Mouse (Mus musculus): ENCODE data around the gene Brd3os. TPM values are rescaled to one million over a fixed set of nuclear protein-coding genes. Genes with fewer than 3 reads are reported as not detected.

Gene Brd3os
- polyA plus RNA-seq, 1 experiment from 2014 or later = 5.5 TPM

DNA sequence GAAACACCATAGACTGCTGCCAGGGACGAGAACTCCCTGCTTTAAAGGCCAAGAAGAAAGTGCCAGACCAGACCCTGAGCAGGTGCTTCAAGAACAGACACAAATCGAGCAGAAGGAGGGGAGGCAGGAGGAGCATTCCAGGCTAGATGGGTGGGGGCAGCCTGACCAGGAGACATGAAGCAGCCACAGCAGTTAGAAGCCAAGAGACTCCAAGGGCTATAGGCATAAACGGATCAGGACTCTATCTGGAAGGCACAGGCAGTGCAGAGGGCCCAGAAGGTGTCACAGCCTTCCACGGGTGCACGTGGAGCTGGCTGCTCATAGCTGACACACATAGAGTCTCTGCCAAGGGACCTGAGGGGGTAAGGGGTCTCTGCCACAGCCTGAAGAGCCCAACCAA lies 18.0 kb downstream of the Brd3os start:
- H3K36me3 ChIP-seq (ENCODE audit: control insufficient read depth, insufficient read depth, low read length) = peaks cover 42% of the 10 kb centered on the region
- 0 out of 2 replicates have a peak, but pooled peaks cover 4% of the 10 kb centered on the region for H3K4me1 ChIP-seq (ENCODE audit: control insufficient read depth, insufficient read depth, low read length)
- H3K4me3 ChIP-seq (ENCODE audit: low read length) = no peak overlapping the region
- H3K9me3 ChIP-seq (ENCODE audit: control insufficient read depth, low read length) = no peaks in the 10 kb centered on the region
- no peak for ATAC-seq
- no peak overlapping the region for H3K9ac ChIP-seq (ENCODE audit: low read depth, low read length)
- no peak overlapping the region for H3K27ac ChIP-seq (ENCODE audit: low read length)
- H3K4me2 ChIP-seq (ENCODE audit: low read depth, low read length) = no peak overlapping the region
- no peaks in the 10 kb centered on the region for H3K27me3 ChIP-seq (replicated peaks; ENCODE audit: control insufficient read depth, insufficient read depth, low read length)
- WGBS = 83% methylated on average over 5 of the region's 5 CpGs

DNA sequence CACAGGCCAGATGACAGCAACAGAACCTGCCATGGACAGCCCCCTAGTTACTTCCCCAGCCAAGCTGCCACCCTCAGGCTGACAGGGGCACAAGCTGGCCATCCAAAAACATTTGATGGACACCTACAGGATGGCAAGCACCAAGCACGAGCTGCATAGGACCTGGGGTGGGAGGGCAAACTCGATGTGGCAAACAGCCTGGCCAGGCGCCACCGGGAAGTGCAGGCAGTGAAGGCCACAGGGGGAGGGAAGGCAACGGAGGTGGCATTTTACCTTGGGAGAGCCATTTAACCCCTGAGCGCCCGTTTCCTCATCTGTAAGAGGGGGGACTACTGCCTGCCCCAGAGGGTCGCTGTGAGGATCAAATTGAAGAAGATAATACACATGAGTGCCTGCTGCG lies 18.5 kb downstream of the Brd3os start:
- Histone ChIP-seq H3K27ac (ENCODE audit: low read length) (no peak overlapping the region), H3K4me2 (ENCODE audit: low read depth, low read length) (no peak overlapping the region), H3K36me3 (ENCODE audit: control insufficient read depth, insufficient read depth, low read length) (peaks cover 44% of the 10 kb centered on the region), H3K9ac (ENCODE audit: low read depth, low read length) (no peak overlapping the region), H3K4me3 (ENCODE audit: low read length) (no peak overlapping the region), H3K9me3 (ENCODE audit: control insufficient read depth, low read length) (no peaks in the 10 kb centered on the region), H3K4me1 (ENCODE audit: control insufficient read depth, insufficient read depth, low read length) (peaks cover 6% of the 10 kb centered on the region), H3K27me3 (replicated peaks; ENCODE audit: control insufficient read depth, insufficient read depth, low read length) (no peaks in the 10 kb centered on the region)
- no peak for ATAC-seq
- 65% methylated on average over 9 of the region's 9 CpGs for WGBS

DNA sequence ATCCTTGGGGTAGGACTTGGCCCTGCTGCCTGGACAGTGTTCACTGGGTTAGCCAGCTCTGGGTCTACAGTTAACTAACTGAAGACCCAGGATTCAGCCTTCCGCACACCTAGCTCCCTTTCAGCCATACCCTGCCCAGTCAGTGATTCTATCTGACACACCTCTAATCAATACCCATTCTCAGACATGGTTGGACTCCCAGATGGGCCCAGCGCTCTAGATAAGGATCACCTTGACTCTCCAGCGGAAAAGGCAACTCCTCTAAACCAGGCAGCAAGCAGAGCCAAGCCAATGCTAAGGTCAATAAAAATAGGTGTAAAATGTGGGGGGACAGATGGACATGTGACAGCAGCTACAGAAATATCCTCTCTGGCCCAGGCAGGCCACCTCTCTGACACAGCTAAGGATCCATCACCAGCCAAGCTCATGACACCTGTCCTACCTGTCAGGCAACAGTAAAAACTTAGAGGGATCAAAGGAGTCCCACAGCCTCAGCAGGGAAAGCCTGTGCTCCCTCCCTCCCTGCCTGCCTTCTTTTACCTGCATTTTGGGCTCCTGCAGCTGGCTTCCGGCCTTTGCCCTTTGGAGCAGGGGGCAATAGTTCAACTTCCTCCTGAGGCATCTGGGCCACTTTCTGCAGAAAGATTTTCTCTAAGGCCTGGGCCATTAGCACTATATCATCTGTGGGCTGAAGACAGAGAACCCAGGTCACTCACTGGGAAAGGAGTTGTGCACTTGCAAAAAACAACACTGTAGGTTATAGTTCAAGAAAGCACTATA lies 19.9 kb downstream of the Brd3os start:
- WGBS = 73% methylated on average over 4 of the region's 4 CpGs
- H3K27me3 ChIP-seq (replicated peaks; ENCODE audit: control insufficient read depth, insufficient read depth, low read length) = no peaks in the 10 kb centered on the region
- peak; percentile 27 for ATAC-seq
- H3K4me2 ChIP-seq (ENCODE audit: low read depth, low read length) = no peak overlapping the region
- H3K36me3 ChIP-seq (ENCODE audit: control insufficient read depth, insufficient read depth, low read length) = peaks cover 38% of the 10 kb centered on the region
- peaks cover 13% of the 10 kb centered on the region for H3K4me1 ChIP-seq (ENCODE audit: control insufficient read depth, insufficient read depth, low read length)
- no peak overlapping the region for H3K4me3 ChIP-seq (ENCODE audit: low read length)
- no peaks in the 10 kb centered on the region for H3K9me3 ChIP-seq (ENCODE audit: control insufficient read depth, low read length)
- no peak overlapping the region for H3K9ac ChIP-seq (ENCODE audit: low read depth, low read length)
- H3K27ac ChIP-seq (ENCODE audit: low read length) = peak overlapping the region; percentile 9; the same call in 1 of the 2 replicates

DNA sequence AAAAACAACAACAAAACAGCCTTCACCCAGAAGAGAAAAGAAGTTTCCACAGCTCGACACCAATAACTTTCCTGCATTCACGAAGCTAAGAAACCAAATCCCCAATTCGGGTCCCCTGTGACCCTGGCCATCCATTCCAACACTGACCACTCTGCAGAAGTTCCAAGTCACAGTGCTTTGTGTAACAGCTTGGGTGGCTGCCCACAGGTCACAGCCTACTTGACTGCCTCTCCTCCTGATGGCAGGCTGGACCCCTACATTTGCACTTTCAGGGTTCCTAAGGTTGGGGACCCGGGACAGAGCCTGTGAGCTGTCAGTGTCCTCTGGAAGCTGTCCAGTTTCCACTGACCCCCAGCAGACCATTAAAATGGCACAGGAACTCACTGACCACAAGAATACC lies 20.8 kb downstream of the Brd3os start:
- H3K9me3 ChIP-seq (ENCODE audit: control insufficient read depth, low read length) = no peaks in the 10 kb centered on the region
- WGBS = 91% methylated on average over 4 of the region's 4 CpGs
- no peak overlapping the region for H3K4me3 ChIP-seq (ENCODE audit: low read length)
- H3K36me3 ChIP-seq (ENCODE audit: control insufficient read depth, insufficient read depth, low read length) = peaks cover 34% of the 10 kb centered on the region
- no peak overlapping the region for H3K4me2 ChIP-seq (ENCODE audit: low read depth, low read length)
- no peak overlapping the region for H3K9ac ChIP-seq (ENCODE audit: low read depth, low read length)
- no peaks in the 10 kb centered on the region for H3K27me3 ChIP-seq (replicated peaks; ENCODE audit: control insufficient read depth, insufficient read depth, low read length)
- ATAC-seq = no peak
- H3K4me1 ChIP-seq (ENCODE audit: control insufficient read depth, insufficient read depth, low read length) = peaks cover 14% of the 10 kb centered on the region
- H3K27ac ChIP-seq (ENCODE audit: low read length) = no peak overlapping the region; the same call in 1 of the 2 replicates

DNA sequence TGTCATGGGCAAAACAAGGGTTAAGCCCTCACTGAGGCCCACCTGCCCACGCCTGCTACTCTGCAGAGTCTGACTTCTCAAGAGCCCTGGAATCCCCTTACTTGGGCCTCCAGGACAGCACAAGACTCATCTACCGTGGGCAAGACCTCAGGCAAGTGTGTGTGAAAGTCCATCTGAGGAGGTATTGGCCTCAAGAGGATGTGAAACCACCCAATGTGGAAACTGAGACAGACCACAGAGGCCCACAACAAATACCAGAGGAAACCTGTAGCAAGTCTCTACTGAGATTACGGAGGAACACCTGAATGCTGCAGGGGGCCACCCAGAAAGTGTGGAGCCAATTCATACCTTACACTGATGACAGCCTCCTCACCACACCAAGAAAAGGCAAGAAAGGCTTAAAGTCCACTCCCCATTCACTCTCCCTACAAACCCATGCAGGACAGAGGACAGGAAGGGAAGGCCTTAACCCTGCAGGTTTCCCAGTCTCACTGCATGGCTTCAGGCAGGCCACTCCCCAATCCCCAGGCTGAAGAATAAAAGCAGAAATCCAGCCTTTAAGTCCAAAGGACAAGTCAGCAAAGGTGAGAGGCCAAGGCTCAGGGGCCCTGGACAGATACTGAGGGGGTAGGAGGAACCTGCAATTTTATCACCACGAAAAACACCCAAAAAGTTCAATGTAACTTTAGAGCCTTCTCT lies 27.3 kb downstream of the Brd3os start:
- Histone ChIP-seq H3K9ac (ENCODE audit: low read depth, low read length) (peak overlapping the region; percentile 32; the same call in 1 of the 2 replicates), H3K27ac (ENCODE audit: low read length) (peak overlapping the region; percentile 77), H3K4me1 (ENCODE audit: control insufficient read depth, insufficient read depth, low read length) (peaks cover 70% of the 10 kb centered on the region)

DNA sequence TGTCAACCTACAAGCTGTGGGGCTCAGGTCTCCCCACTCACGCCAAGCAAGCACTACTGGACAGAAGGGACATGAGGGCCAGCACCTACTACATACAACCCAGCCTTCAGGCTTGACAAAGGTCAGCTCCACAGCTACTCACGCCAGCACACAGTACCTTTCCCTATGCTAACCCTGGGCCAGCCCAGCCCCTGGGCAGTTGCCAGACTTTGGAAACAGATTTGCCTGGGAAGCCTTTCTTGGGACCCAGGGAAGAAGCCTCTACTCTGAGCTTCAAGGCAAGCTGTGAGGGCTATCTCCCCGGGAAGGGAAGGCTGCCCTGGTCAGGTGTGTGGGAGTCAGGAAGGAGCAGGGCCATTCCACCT lies 27.8 kb downstream of the Brd3os start:
- Histone ChIP-seq H3K27ac (ENCODE audit: low read length) (peak overlapping the region; percentile 77), H3K36me3 (ENCODE audit: control insufficient read depth, insufficient read depth, low read length) (0 out of 2 replicates have a peak, but pooled peaks cover 3% of the 10 kb centered on the region), H3K27me3 (replicated peaks; ENCODE audit: control insufficient read depth, insufficient read depth, low read length) (no peaks in the 10 kb centered on the region), H3K4me1 (ENCODE audit: control insufficient read depth, insufficient read depth, low read length) (peaks cover 70% of the 10 kb centered on the region), H3K9me3 (ENCODE audit: control insufficient read depth, low read length) (no peaks in the 10 kb centered on the region), H3K9ac (ENCODE audit: low read depth, low read length) (peak overlapping the region; percentile 47), H3K4me3 (ENCODE audit: low read length) (no peak overlapping the region), H3K4me2 (ENCODE audit: low read depth, low read length) (peak overlapping the region; percentile 24; the same call in 1 of the 2 replicates)
- 55% methylated on average over 3 of the region's 3 CpGs for WGBS
- no peak for ATAC-seq

More for the DNA sequence above, 27.3 kb downstream of the Brd3os start:
- no peaks in the 10 kb centered on the region for H3K27me3 ChIP-seq (replicated peaks; ENCODE audit: control insufficient read depth, insufficient read depth, low read length)
- 0 out of 2 replicates have a peak, but pooled peaks cover 3% of the 10 kb centered on the region for H3K36me3 ChIP-seq (ENCODE audit: control insufficient read depth, insufficient read depth, low read length)
- H3K9me3 ChIP-seq (ENCODE audit: control insufficient read depth, low read length) = no peaks in the 10 kb centered on the region
- WGBS = 61% methylated on average over 4 of the region's 4 CpGs
- ATAC-seq = peak; percentile 54
- no peak overlapping the region for H3K4me3 ChIP-seq (ENCODE audit: low read length)
- 0 out of 2 replicates have a peak overlapping the region, but pooled peaks have one; percentile 24 for H3K4me2 ChIP-seq (ENCODE audit: low read depth, low read length)

DNA sequence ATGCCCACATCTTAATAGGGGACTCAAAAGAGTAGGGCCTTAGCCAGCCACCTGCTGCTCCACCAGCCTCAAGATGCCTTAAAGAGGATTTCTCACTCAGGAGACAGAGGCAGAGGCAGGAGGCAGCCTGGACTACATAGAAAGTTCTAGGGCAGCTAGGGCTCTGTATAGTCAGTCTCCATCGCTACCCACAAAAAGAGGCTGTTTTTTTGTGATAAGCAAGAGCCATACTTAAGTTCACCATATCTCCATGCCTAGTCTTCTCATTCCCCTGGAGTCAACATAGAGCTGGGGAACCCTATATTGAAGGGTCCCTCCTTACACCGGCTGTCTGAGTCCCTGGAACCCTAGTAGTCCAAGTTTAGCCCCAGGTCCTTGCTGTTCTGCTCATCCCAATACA lies 28.4 kb downstream of the Brd3os start:
- Histone ChIP-seq H3K36me3 (ENCODE audit: control insufficient read depth, insufficient read depth, low read length) (0 out of 2 replicates have a peak, but pooled peaks cover 2% of the 10 kb centered on the region), H3K27ac (ENCODE audit: low read length) (peak overlapping the region; percentile 77), H3K9me3 (ENCODE audit: control insufficient read depth, low read length) (no peaks in the 10 kb centered on the region), H3K27me3 (replicated peaks; ENCODE audit: control insufficient read depth, insufficient read depth, low read length) (no peaks in the 10 kb centered on the region), H3K9ac (ENCODE audit: low read depth, low read length) (peak overlapping the region; percentile 47; the same call in 1 of the 2 replicates), H3K4me2 (ENCODE audit: low read depth, low read length) (peak overlapping the region; percentile 24; the same call in 1 of the 2 replicates), H3K4me3 (ENCODE audit: low read length) (no peak overlapping the region), H3K4me1 (ENCODE audit: control insufficient read depth, insufficient read depth, low read length) (peaks cover 70% of the 10 kb centered on the region)
- no peak for ATAC-seq
- WGBS = 86% methylated on average over 2 of the region's 2 CpGs

DNA sequence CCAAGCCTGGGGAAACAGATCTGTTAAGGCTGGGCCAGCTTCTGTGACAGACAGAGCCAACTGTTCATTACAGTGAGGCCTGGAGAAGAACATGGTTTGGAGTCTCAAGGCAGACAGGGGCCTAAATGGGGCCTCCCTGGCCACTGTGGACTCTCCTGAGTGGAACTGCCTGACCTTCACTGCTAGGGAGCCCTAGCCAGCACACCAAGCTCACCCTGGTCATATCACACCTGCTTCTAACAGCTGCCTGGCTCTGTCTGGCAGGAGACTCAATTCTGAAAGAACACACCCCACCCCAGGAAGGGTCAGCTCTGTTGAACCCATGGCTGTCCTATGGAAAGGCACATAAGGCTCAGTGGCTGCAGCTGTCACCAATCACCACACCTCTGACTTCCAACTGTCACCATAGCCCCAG lies 29.1 kb downstream of the Brd3os start:
- Histone ChIP-seq H3K36me3 (ENCODE audit: control insufficient read depth, insufficient read depth, low read length) (no peaks in the 10 kb centered on the region), H3K4me1 (ENCODE audit: control insufficient read depth, insufficient read depth, low read length) (peaks cover 68% of the 10 kb centered on the region), H3K9ac (ENCODE audit: low read depth, low read length) (peak overlapping the region; percentile 36; the same call in 1 of the 2 replicates), H3K4me3 (ENCODE audit: low read length) (no peak overlapping the region), H3K4me2 (ENCODE audit: low read depth, low read length) (no peak overlapping the region), H3K27ac (ENCODE audit: low read length) (peak overlapping the region; percentile 77), H3K27me3 (replicated peaks; ENCODE audit: control insufficient read depth, insufficient read depth, low read length) (no peaks in the 10 kb centered on the region), H3K9me3 (ENCODE audit: control insufficient read depth, low read length) (no peaks in the 10 kb centered on the region)
- ATAC-seq = no peak

DNA sequence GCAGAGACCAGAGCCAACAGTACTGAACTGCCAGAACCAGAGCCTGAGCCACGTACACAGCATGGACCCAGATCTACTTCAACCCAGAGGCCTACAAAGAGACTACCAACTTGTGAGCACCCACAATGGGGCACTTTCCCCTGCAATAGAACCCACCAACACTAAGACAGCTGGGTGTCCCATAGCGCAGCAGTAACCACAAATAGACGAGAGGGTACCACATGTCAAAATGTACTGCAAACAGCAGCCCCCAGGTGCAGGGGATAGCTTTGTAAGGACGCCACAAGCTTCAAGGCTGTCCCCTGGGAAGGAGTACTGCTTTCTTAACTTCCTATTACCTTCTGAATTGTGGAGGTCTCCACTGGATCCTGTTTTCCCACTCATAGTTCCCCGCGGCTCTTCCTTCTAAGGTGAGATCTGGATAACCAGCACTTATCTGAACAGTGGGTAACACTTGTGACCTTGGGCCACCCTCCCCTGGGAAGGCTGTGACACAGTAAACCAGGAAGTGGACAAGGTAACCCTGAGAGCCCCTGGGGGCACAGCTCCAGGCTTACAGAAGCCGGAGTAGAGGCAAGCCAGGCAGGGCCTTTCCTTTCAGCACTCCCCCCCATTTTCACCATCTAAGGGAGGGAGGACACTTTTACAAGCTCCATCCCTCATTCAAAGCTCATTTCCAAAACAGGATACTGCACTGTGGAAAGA lies 31.1 kb downstream of the Brd3os start:
- 54% methylated on average over 7 of the region's 7 CpGs for WGBS
- Histone ChIP-seq H3K27ac (ENCODE audit: low read length) (peak overlapping the region; percentile 95), H3K9ac (ENCODE audit: low read depth, low read length) (peak overlapping the region; percentile 97), H3K36me3 (ENCODE audit: control insufficient read depth, insufficient read depth, low read length) (no peaks in the 10 kb centered on the region), H3K27me3 (replicated peaks; ENCODE audit: control insufficient read depth, insufficient read depth, low read length) (no peaks in the 10 kb centered on the region), H3K9me3 (ENCODE audit: control insufficient read depth, low read length) (no peaks in the 10 kb centered on the region), H3K4me2 (ENCODE audit: low read depth, low read length) (peak overlapping the region; percentile 89), H3K4me3 (ENCODE audit: low read length) (peak overlapping the region; percentile 99), H3K4me1 (ENCODE audit: control insufficient read depth, insufficient read depth, low read length) (peaks cover 62% of the 10 kb centered on the region)
- no peak for ATAC-seq
